Mouse (Mus musculus) midbrain, embryonic 13.5 days (tissue): Measurements from ENCODE around the gene Tacc3. TPM values are rescaled to one million over a fixed set of nuclear protein-coding genes. Genes with fewer than 3 reads are reported as not detected.
A peak's percentile ranks its signal among the peaks of the same experiment; 100 is the strongest.

Experiments used
- ATAC-seq: fragments of 200-750 bp; cut with Nextera tagmentation; 2 replicates; pipeline ENCODE4 v1.8.0; 2017; ENCODE audit warnings: mild to moderate bottlenecking, moderate TSS enrichment, moderate library complexity
- H3K27ac ChIP-seq: fragments of 300-500 bp; sonication (generic); 2 replicates; pipeline ENCODE4 v1.5.1; 2015; ENCODE audit warnings: inconsistent platforms, mild to moderate bottlenecking, moderate library complexity
- H3K27me3 ChIP-seq: fragments of 300-500 bp; sonication (generic); 2 replicates; pipeline ENCODE4 v1.6.1; 2015; ENCODE audit warnings: mild to moderate bottlenecking, inconsistent platforms
- H3K36me3 ChIP-seq: fragments of 300-500 bp; sonication (generic); 2 replicates; pipeline ENCODE4 v1.6.1; 2015; ENCODE audit warnings: mild to moderate bottlenecking, inconsistent platforms
- H3K4me1 ChIP-seq: fragments of 300-500 bp; sonication (generic); replicated peaks from 2 replicates; pipeline ENCODE4 v1.6.1; 2015; ENCODE audit warnings: inconsistent platforms
- H3K4me2 ChIP-seq: fragments of 300-500 bp; sonication (generic); replicated peaks from 2 replicates; pipeline ENCODE4 v1.6.1; 2015; ENCODE audit warnings: moderate library complexity, mild to moderate bottlenecking, inconsistent platforms
- H3K4me3 ChIP-seq: fragments of 300-500 bp; sonication (generic); replicated peaks from 2 replicates; pipeline ENCODE4 v1.5.1; 2015; ENCODE audit warnings: mild to moderate bottlenecking, inconsistent platforms
- H3K9ac ChIP-seq: fragments of 300-500 bp; sonication (generic); replicated peaks from 2 replicates; pipeline ENCODE4 v1.6.1; 2015; ENCODE audit warnings: mild to moderate bottlenecking, inconsistent platforms
- H3K9me3 ChIP-seq: fragments of 300-500 bp; sonication (generic); 2 replicates; pipeline ENCODE4 v1.6.1; 2016; ENCODE audit warnings: mild to moderate bottlenecking, inconsistent platforms
- WGBS: fragments of 180-500 bp; shearing (Covaris S2); methylation state at CpG from one replicate; pipeline ENCODE4 v1.1.7; 2015; 5-methylcytosine and 5-hydroxymethylcytosine counted together
- polyA plus RNA-seq: library from polyadenylated mRNA; unstranded; fragments of >200 nt; fragmentation: Nextera tagmentation; extraction: Ambion mirVana; gene quantifications from 2 replicates; pipeline ENCODE4 v1.2.1, GENCODE M21; 2015

The Tacc3 gene
- polyA plus RNA-seq, 1 experiment from 2014 or later: 84.6 TPM

- H3K27ac ChIP-seq: no peak overlapping the region
- no peaks in the 10 kb centered on the region for H3K36me3 ChIP-seq
- no peaks in the 10 kb centered on the region for H3K9me3 ChIP-seq
- no peak overlapping the region for H3K4me2 ChIP-seq
- 84% methylated on average over 6 of the region's 6 CpGs for WGBS
- no peak overlapping the region for H3K9ac ChIP-seq
- H3K4me3 ChIP-seq: no peak overlapping the region
- ATAC-seq: no peak
- peaks cover 82% of the 10 kb centered on the region for H3K27me3 ChIP-seq
- H3K4me1 ChIP-seq: peaks cover 10% of the 10 kb centered on the region
Measured at GRCm38 (mm10) chr5:33716467-33716866, 58.5 kb downstream of the Tacc3 start.

- Histone ChIP-seq H3K9me3 (no peaks in the 10 kb centered on the region), H3K9ac (no peak overlapping the region), H3K4me1 (peaks cover 30% of the 10 kb centered on the region), H3K4me3 (no peak overlapping the region), H3K36me3 (no peaks in the 10 kb centered on the region), H3K4me2 (no peak overlapping the region), H3K27ac (no peak overlapping the region), H3K27me3 (peaks cover 69% of the 10 kb centered on the region)
- WGBS: 55% methylated on average over 5 of the region's 5 CpGs
- ATAC-seq: no peak
Measured at GRCm38 (mm10) chr5:33718460-33718859, 60.5 kb downstream of the Tacc3 start.

GRCm38 (mm10) chr5:33720852-33721490 lies 63.0 kb downstream of the Tacc3 start:
- H3K4me1 ChIP-seq: peaks cover 55% of the 10 kb centered on the region
- H3K9me3 ChIP-seq: no peaks in the 10 kb centered on the region
- ATAC-seq: no peak
- H3K9ac ChIP-seq: peak overlapping the region; percentile 84; the same call in 1 of the 2 replicates
- H3K4me2 ChIP-seq: peak overlapping the region; percentile 97
- H3K27me3 ChIP-seq: peaks cover 72% of the 10 kb centered on the region
- H3K36me3 ChIP-seq: no peaks in the 10 kb centered on the region
- H3K4me3 ChIP-seq: peak overlapping the region; percentile 72
- peak overlapping the region; percentile 35; the same call in 1 of the 2 replicates for H3K27ac ChIP-seq
- WGBS: 14% methylated on average over 8 of the region's 8 CpGs

- under 1% methylated on average over 71 of the region's 73 CpGs for WGBS
- peak within 1 kb of the TSS; percentile 97 for H3K4me2 ChIP-seq
- H3K9me3 ChIP-seq: no peaks in the 10 kb centered on the region
- H3K9ac ChIP-seq: peak within 1 kb of the TSS; percentile 84
- peak within 1 kb of the TSS; percentile 72 for H3K4me3 ChIP-seq
- peak; percentile 49 for ATAC-seq
- H3K4me1 ChIP-seq: peaks cover 63% of the 10 kb centered on the region
- H3K36me3 ChIP-seq: no peaks in the 10 kb centered on the region
- peaks cover 73% of the 10 kb centered on the region for H3K27me3 ChIP-seq
- H3K27ac ChIP-seq: peak within 1 kb of the TSS; percentile 84
Measured at GRCm38 (mm10) chr5:33721541-33722265, 63.8 kb downstream of the Tacc3 start, which contains the start of gene Fgfr3. Gene Fgfr3 (plus strand): TSS chr5:33721674.

GRCm38 (mm10) chr5:33722266-33723018 lies 64.5 kb downstream of the Tacc3 start:
- Histone ChIP-seq H3K27me3 (peaks cover 75% of the 10 kb centered on the region), H3K4me1 (peaks cover 63% of the 10 kb centered on the region), H3K27ac (peak overlapping the region; percentile 84)

GRCm38 (mm10) chr5:33723019-33723640 lies 65.2 kb downstream of the Tacc3 start:
- Histone ChIP-seq H3K4me1 (peaks cover 68% of the 10 kb centered on the region), H3K27me3 (peaks cover 79% of the 10 kb centered on the region), H3K27ac (peak overlapping the region; percentile 84), H3K4me2 (peak overlapping the region; percentile 97), H3K4me3 (peak overlapping the region; percentile 72), H3K36me3 (peaks cover 2% of the 10 kb centered on the region; the same call in 1 of the 2 replicates), H3K9me3 (no peaks in the 10 kb centered on the region), H3K9ac (peak overlapping the region; percentile 84)
- under 1% methylated on average over 61 of the region's 61 CpGs for WGBS
- peak; percentile 38 for ATAC-seq

More at GRCm38 (mm10) chr5:33722266-33723018, 64.5 kb downstream of the Tacc3 start:
- Histone ChIP-seq H3K9ac (peak overlapping the region; percentile 84), H3K9me3 (no peaks in the 10 kb centered on the region), H3K36me3 (peaks cover 1% of the 10 kb centered on the region; the same call in 1 of the 2 replicates), H3K4me2 (peak overlapping the region; percentile 97), H3K4me3 (peak overlapping the region; percentile 72)
- ATAC-seq: peak; percentile 34
- WGBS: under 1% methylated on average over 53 of the region's 53 CpGs

- Histone ChIP-seq H3K36me3 (peaks cover 6% of the 10 kb centered on the region), H3K9me3 (no peaks in the 10 kb centered on the region), H3K4me3 (peak overlapping the region; percentile 72), H3K27ac (peak overlapping the region; percentile 84), H3K27me3 (peaks cover 74% of the 10 kb centered on the region), H3K9ac (peak overlapping the region; percentile 84), H3K4me2 (peak overlapping the region; percentile 97), H3K4me1 (peaks cover 68% of the 10 kb centered on the region)
- peak; percentile 68 for ATAC-seq
- 3% methylated on average over 36 of the region's 36 CpGs for WGBS
Measured at GRCm38 (mm10) chr5:33723641-33724465, 65.9 kb downstream of the Tacc3 start.

- no peaks in the 10 kb centered on the region for H3K9me3 ChIP-seq
- no peak for ATAC-seq
- H3K27ac ChIP-seq: no peak overlapping the region
- H3K4me2 ChIP-seq: peak overlapping the region; percentile 97
- peaks cover 63% of the 10 kb centered on the region for H3K4me1 ChIP-seq
- H3K9ac ChIP-seq: peak overlapping the region; percentile 16; the same call in 1 of the 2 replicates
- H3K27me3 ChIP-seq: peaks cover 60% of the 10 kb centered on the region
- H3K4me3 ChIP-seq: peak overlapping the region; percentile 72
- WGBS: 80% methylated on average over 7 of the region's 7 CpGs
- peaks cover 25% of the 10 kb centered on the region for H3K36me3 ChIP-seq
Measured at GRCm38 (mm10) chr5:33726081-33726647, 68.2 kb downstream of the Tacc3 start.

- H3K9me3 ChIP-seq: no peaks in the 10 kb centered on the region
- peaks cover 33% of the 10 kb centered on the region for H3K36me3 ChIP-seq
- no peak for ATAC-seq
- no peak overlapping the region for H3K27ac ChIP-seq
- 71% methylated on average over 1 of the region's 1 CpGs for WGBS
- peak overlapping the region; percentile 16 for H3K9ac ChIP-seq
- peaks cover 55% of the 10 kb centered on the region for H3K27me3 ChIP-seq
- H3K4me3 ChIP-seq: 0 out of 2 replicates have a peak overlapping the region, but pooled peaks have one; percentile 72
- H3K4me2 ChIP-seq: peak overlapping the region; percentile 97
- H3K4me1 ChIP-seq: peaks cover 56% of the 10 kb centered on the region
Measured at GRCm38 (mm10) chr5:33726891-33727290, 69.0 kb downstream of the Tacc3 start.
